Mouse (Mus musculus): ENCODE measurements around the gene Pcgf5.

DNA sequence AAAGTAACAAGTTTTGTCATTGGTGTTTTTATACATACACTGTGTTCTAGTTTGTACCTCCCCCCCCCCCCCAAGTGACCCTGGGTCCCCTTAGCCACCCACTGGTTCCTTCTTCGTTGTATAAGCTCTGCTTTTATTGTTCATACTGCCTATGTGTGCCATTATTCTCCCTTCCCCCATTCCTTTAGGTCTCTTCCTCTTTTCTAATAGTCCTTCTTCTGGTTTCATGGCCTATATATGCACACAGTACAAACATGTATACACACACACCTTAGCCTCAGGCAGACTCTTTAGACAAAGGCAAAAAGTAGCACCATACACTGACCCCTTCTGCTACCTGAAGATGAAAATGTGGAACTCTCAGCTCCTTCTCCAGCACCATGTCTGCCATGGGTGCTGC is 42.6 kb downstream of the Pcgf5 start:
- TF ChIP-seq EP300 (IDR thresholded peaks at IDR 0.05; ENCODE audit: insufficient read depth, low read depth, low read length) (no peak), CTCF (IDR thresholded peaks at IDR 0.05) (no peak), POLR2A (IDR thresholded peaks at IDR 0.05; ENCODE audit: insufficient read depth, low read depth, low read length) (no peak)
